Mouse (Mus musculus) central nervous system, embryonic 14 days (tissue): ENCODE data around the gene Mall. TPM values are rescaled to one million over a fixed set of nuclear protein-coding genes. Genes with fewer than 3 reads are reported as not detected.

Experiments used
- polyA plus RNA-seq: library from polyadenylated mRNA; depleted of rRNA; stranded (reverse); fragments of >200 nt; gene quantifications from 2 replicates; pipeline ENCODE4 v1.2.3, GENCODE M21; 2012; rRNA removed

Gene Mall
- polyA plus RNA-seq = 0.87 and 2.4 TPM in 2 replicates

DNA sequence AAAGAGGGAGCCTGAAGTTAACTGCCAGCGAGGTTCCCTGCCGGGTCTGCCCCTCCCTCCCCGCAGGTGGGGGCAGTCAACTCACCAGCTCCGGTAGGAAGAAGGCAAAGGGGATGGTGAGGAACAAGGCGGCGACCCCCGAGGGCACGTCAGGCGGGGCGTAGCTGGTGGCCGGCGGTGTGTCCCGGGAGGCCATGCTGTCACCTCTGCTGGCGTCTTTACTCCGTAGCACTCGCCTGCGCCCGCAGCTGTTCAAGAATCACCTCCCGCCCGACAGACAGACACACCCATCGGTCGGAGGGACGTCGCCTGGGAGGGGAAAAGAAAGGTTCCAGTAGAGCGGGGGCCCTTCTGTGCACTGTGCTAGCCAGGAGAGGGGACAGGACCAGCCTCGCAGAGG lies at the start of gene Mall:
Gene Mall, minus strand, starts transcription at position 262 of the 400 bp plus-strand sequence.

DNA sequence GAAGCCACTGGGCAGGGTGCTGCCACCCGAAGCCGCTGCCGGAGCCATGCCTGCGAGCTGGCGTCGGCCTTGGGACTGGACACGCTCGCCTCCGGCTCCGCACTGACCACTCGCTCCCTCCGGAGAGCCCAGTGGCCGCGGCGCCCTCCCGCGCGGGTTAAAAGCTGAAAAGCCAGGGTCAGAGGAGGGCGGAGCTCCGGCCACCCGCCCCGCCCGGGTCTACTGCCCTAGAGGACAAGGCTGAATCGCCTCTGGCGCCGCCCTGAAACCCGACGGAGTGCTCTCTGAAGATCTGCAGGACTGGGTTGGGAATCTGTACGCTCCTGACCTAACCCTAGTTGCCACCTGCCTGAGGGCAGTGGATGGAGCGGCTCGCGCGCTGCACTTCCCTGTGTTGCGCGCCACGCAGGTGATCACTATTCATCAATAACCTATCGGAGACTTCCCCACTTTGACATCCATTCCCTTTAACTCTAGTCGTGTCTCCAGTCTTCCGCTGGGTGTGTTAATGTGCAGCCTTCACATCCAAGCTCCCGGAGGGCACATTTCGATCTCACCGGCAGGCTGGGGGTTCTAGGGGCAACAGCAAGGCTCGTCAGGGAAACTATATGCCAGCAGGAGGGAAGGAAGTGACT lies 73.5 kb downstream of the Mall start, which contains the start of gene Mal:
Gene Mal, minus strand, starts transcription at position 610 of the 635 bp plus-strand sequence.

Other genes with a start within 250 kb of the Mall start
- gene Kcnip3, start 207.8 kb downstream of the Mall start, polyA plus RNA-seq = 12.7 and 14.6 TPM in 2 replicates
- gene Prom2, start 188.5 kb downstream of the Mall start, polyA plus RNA-seq = 0.05 and 0.79 TPM in 2 replicates
- 9.4 and 10.4 TPM in 2 replicates for gene Zfp661, start 142.8 kb downstream of the Mall start, polyA plus RNA-seq
- gene Mrps5, start 142.7 kb downstream of the Mall start, polyA plus RNA-seq = 143 and 146 TPM in 2 replicates
- 0.66 and 1.2 TPM in 2 replicates for gene Mal, start 73.2 kb downstream of the Mall start, polyA plus RNA-seq
- gene Nphp1, start 59.0 kb upstream of the Mall start, polyA plus RNA-seq = 24.0 and 25.0 TPM in 2 replicates
- gene Mtln, start 62.6 kb upstream of the Mall start, polyA plus RNA-seq = 52.7 and 53.4 TPM in 2 replicates
- 17.2 and 24.7 TPM in 2 replicates for gene Bub1, start 101.9 kb upstream of the Mall start, polyA plus RNA-seq
- 0.06 and 0.10 TPM in 2 replicates for gene Acoxl, start 108.9 kb upstream of the Mall start, polyA plus RNA-seq